ENCODE assay signal across 8 mouse cellular contexts in the genomic region with DNA sequence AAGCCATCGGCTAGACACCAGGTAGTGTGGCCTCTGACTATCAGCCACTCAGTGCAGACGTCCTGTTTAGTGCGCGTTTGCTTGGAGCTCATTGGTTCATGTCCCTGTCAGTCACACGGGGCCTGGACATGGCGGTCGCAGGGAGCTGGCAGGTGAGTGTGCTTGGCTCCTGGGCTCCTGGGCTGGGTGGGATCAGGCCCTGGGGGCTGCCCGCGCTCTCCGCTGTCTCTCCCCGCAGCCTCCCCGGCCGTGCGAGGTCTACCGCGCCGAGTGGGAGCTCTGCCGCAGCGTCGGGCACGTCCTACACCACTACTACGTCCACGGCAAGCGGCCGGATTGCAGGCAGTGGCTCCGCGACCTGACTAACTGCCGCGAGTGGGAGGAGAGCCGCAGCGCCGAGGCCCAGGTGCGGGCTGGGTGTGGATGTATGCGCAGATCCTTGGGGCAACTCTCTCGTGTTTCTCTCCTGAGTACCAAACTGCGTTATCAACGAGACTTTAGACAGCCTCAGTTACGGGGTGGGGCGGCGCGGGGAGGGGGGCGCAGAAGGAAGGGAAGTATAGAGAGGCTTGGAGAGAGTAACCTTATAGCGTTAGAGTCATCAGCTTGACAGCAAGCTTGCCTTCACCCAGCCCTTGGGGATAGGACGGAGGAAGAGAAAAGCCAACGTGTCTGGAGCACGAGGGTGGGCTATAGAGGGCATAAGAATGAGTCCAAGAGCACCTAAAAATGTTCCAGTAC. TPM values are rescaled to one million over a fixed set of nuclear protein-coding genes. Genes with fewer than 3 reads are reported as not detected.
DNase-seq lines count a peak whose midpoint lies in the region; ATAC-seq lines count a peak whose summit lies in the region.

A gene (plus strand): TSS at position 111 of the 741 bp plus-strand sequence.
A gene (plus strand): TSS at position 117 of the 741 bp plus-strand sequence.

- DNase-seq in CD4-positive, CD25-positive, alpha-beta regulatory T cell, adult 2 months (ENCODE audit: low read depth, low spot score) = peak; percentile 96
- peak; percentile 77 for DNase-seq in c-Kit-negative CD71-positive TER-119-positive erythroid progenitor cells, embryonic 14.5 days (ENCODE audit: low read depth, low spot score)
- DNase-seq in fibroblast of lung, adult 2 months (ENCODE audit: low read depth) = peak; percentile 80
- DNase-seq in kidney, postnatal 14 days = peak; percentile 96
- peak; percentile 89 for DNase-seq in liver, embryonic 13.5 days
- peak; percentile 85 for DNase-seq in neural tube, embryonic 10.5 days (ENCODE audit: extremely low spot score, low spot score)

- under 1% methylated on average over 45 of the region's 46 CpGs for whole genome bisulfite sequencing in heart, embryonic 14.5 days
- under 1% methylated on average over 46 of the region's 46 CpGs for WGBS in liver, embryonic 13.5 days (ENCODE audit: insufficient replicate concordance)
- WGBS in stomach, embryonic 16.5 days = under 1% methylated on average over 46 of the region's 46 CpGs

- peak within 1 kb of the TSS; percentile 94 for H3K9ac ChIP-seq in heart, embryonic 14.5 days (ENCODE audit: low read length)
- H3K9ac ChIP-seq in liver, embryonic 13.5 days = peak within 1 kb of the TSS; percentile 95
- peak within 1 kb of the TSS; percentile 85 for H3K9ac ChIP-seq in stomach, embryonic 16.5 days (ENCODE audit: low read length)

- H3K4me3 ChIP-seq in heart, embryonic 14.5 days (ENCODE audit: control insufficient read depth in 1 of 2, insufficient read depth in 1 of 2, low read depth in 1 of 2, low read length in 2 of 2) = peak within 1 kb of the TSS; percentile 87 to 94
- H3K4me3 ChIP-seq in liver, embryonic 13.5 days (replicated peaks) = peak within 1 kb of the TSS; percentile 90
- H3K4me3 ChIP-seq in stomach, embryonic 16.5 days (replicated peaks; ENCODE audit: low read length) = peak within 1 kb of the TSS; percentile 71

- no peaks in the 10 kb centered on the region for H3K27me3 ChIP-seq in heart, embryonic 14.5 days (ENCODE audit: control insufficient read depth, insufficient read depth, low read length)
- H3K27me3 ChIP-seq in liver, embryonic 13.5 days = no peaks in the 10 kb centered on the region
- no peaks in the 10 kb centered on the region for H3K27me3 ChIP-seq in stomach, embryonic 16.5 days (ENCODE audit: control insufficient read depth, insufficient read depth, low read length)

- H3K9me3 ChIP-seq in heart, embryonic 14.5 days (ENCODE audit: control insufficient read depth, low read length) = no peaks in the 10 kb centered on the region
- no peaks in the 10 kb centered on the region for H3K9me3 ChIP-seq in liver, embryonic 13.5 days (replicated peaks)
- H3K9me3 ChIP-seq in stomach, embryonic 16.5 days (replicated peaks; ENCODE audit: control insufficient read depth, low read length) = no peaks in the 10 kb centered on the region

- peak within 1 kb of the TSS; percentile 28 to 66; a peak in 3 of 4 replicates for H3K27ac ChIP-seq in heart, embryonic 14.5 days (replicated peaks in 1 of 2; ENCODE audit: control insufficient read depth in 1 of 2, insufficient read depth in 1 of 2, low read depth in 2 of 2, low read length in 2 of 2)
- peak within 1 kb of the TSS; percentile 82 for H3K27ac ChIP-seq in liver, embryonic 13.5 days
- peak within 1 kb of the TSS; percentile 72 for H3K27ac ChIP-seq in stomach, embryonic 16.5 days (ENCODE audit: low read length)

- ATAC-seq in heart, embryonic 14.5 days (ENCODE audit: insufficient number of reproducible peaks, insufficient read depth, low FRiP score, low read depth) = peak; percentile 91
- peak; percentile 99 for ATAC-seq in liver, embryonic 13.5 days (ENCODE audit: low read depth)
- peak; percentile 97 for ATAC-seq in stomach, embryonic 16.5 days (ENCODE audit: insufficient read depth, low FRiP score)

- peaks cover 45% of the 10 kb centered on the region for H3K36me3 ChIP-seq in heart, embryonic 14.5 days (ENCODE audit: control insufficient read depth, insufficient read depth, low read length)
- H3K36me3 ChIP-seq in liver, embryonic 13.5 days = peaks cover 52% of the 10 kb centered on the region
- H3K36me3 ChIP-seq in stomach, embryonic 16.5 days (ENCODE audit: control insufficient read depth, insufficient read depth, low read length) = 0 out of 2 replicates have a peak, but pooled peaks cover 2% of the 10 kb centered on the region

- H3K4me2 ChIP-seq in heart, embryonic 14.5 days (ENCODE audit: low read length) = peak within 1 kb of the TSS; percentile 83
- H3K4me2 ChIP-seq in liver, embryonic 13.5 days = peak within 1 kb of the TSS; percentile 85
- peak within 1 kb of the TSS; percentile 64 for H3K4me2 ChIP-seq in stomach, embryonic 16.5 days (ENCODE audit: low read depth, low read length)

- peaks cover 0 to 6% of the 10 kb centered on the region in 2 experiments; a peak in 1 of 4 replicates for H3K4me1 ChIP-seq in heart, embryonic 14.5 days (ENCODE audit: control insufficient read depth in 2 of 2, insufficient read depth in 2 of 2, low read length in 2 of 2)
- H3K4me1 ChIP-seq in liver, embryonic 13.5 days (replicated peaks) = peaks cover 13% of the 10 kb centered on the region
- peaks cover 4% of the 10 kb centered on the region; the same call in 1 of the 2 replicates for H3K4me1 ChIP-seq in stomach, embryonic 16.5 days (ENCODE audit: control insufficient read depth, insufficient read depth, low read length)

RNA-seq across cellular contexts. Expression of the first gene that starts in this region (rescaled TPM):
- 37.3 and 40.5 TPM in 2 replicates for polyA plus RNA-seq in heart, embryonic 14.5 days (2014; fragmentation: Nextera tagmentation; extraction: Ambion mirVana)
- 20.3 and 23.8 TPM in 2 replicates for polyA plus RNA-seq in liver, embryonic 13.5 days (2015; fragmentation: Nextera tagmentation; extraction: Ambion mirVana)
- polyA plus RNA-seq in stomach, embryonic 16.5 days (2015; fragmentation: Nextera tagmentation; extraction: Ambion mirVana) = 47.8 and 49.1 TPM in 2 replicates

RNA-seq across cellular contexts. Expression of the second gene that starts in this region (rescaled TPM):
- not detected in 2 replicates for polyA plus RNA-seq in heart, embryonic 14.5 days (2014; fragmentation: Nextera tagmentation; extraction: Ambion mirVana)
- polyA plus RNA-seq in liver, embryonic 13.5 days (2015; fragmentation: Nextera tagmentation; extraction: Ambion mirVana) = not detected in 2 replicates
- not detected in 2 replicates for polyA plus RNA-seq in stomach, embryonic 16.5 days (2015; fragmentation: Nextera tagmentation; extraction: Ambion mirVana)

Comparison
In these comparisons a context has a peak if more than half of its experiments do, and no peak if none do; other contexts are left out.
1. Peak in every context shown above with its lines: DNase-seq, ATAC-seq, H3K4me3 ChIP-seq and H3K27ac ChIP-seq.